Mouse (Mus musculus) limb, embryonic 10.5 days (tissue): ENCODE results near the gene Arl6. TPM values are rescaled to one million over a fixed set of nuclear protein-coding genes. Genes with fewer than 3 reads are reported as not detected.

Source experiments
- DNase-seq: peaks from one replicate; pipeline ENCODE4 v3.0.0-alpha.2; 2017; ENCODE audit warnings: low spot score
- H3K27ac ChIP-seq: fragments of 300-500 bp; sonication (generic); 2 replicates; pipeline ENCODE4 v1.5.1; 2016; ENCODE audit warnings: mild to moderate bottlenecking
- H3K27me3 ChIP-seq: fragments of 300-500 bp; sonication (generic); 2 replicates; pipeline ENCODE4 v1.6.1; 2016; ENCODE audit warnings: low read depth, mild to moderate bottlenecking; ENCODE audit not compliant: poor library complexity, severe bottlenecking
- H3K36me3 ChIP-seq: fragments of 300-500 bp; sonication (generic); 2 replicates; pipeline ENCODE4 v1.6.1; 2016; ENCODE audit warnings: mild to moderate bottlenecking, moderate library complexity
- H3K4me1 ChIP-seq: fragments of 300-500 bp; sonication (generic); 2 replicates; pipeline ENCODE4 v1.6.1; 2016
- H3K4me3 ChIP-seq: fragments of 300-500 bp; sonication (generic); 2 replicates; pipeline ENCODE4 v1.5.1; 2016; ENCODE audit warnings: mild to moderate bottlenecking, moderate library complexity
- H3K9me3 ChIP-seq: fragments of 300-500 bp; sonication (generic); replicated peaks from 2 replicates; pipeline ENCODE4 v1.6.1; 2016; ENCODE audit warnings: mild to moderate bottlenecking
- WGBS: fragments of 180-500 bp; shearing (Covaris S2); methylation state at CpG from one replicate; pipeline ENCODE4 v1.1.7; 2016; 5-methylcytosine and 5-hydroxymethylcytosine counted together
- polyA plus RNA-seq: library from polyadenylated mRNA; unstranded; fragments of >200 nt; fragmentation: Nextera tagmentation; extraction: Ambion mirVana; gene quantifications from 2 replicates; pipeline ENCODE4 v1.2.1, GENCODE M21; 2016

Arl6 gene
- polyA plus RNA-seq, 1 experiment from 2014 or later, result 41.3 TPM

GRCm38 (mm10) chr16:59600311-59601251, 38.6 kb downstream of the Arl6 start, which contains the start of gene Crybg3:
Gene Crybg3 (minus strand): TSS chr16:59600979.
- under 1% methylated on average over 68 of the region's 90 CpGs for WGBS
- Histone ChIP-seq H3K27me3 (no peaks in the 10 kb centered on the region), H3K4me1 (peaks cover 44% of the 10 kb centered on the region), H3K27ac (peak within 1 kb of the TSS; percentile 97), H3K36me3 (no peaks in the 10 kb centered on the region), H3K9me3 (no peaks in the 10 kb centered on the region), H3K4me3 (peak within 1 kb of the TSS; percentile 88)
- peak; percentile 84 for DNase-seq

- 17% methylated on average over 17 of the region's 17 CpGs for WGBS
- Histone ChIP-seq H3K4me3 (peak overlapping the region; percentile 88), H3K36me3 (no peaks in the 10 kb centered on the region), H3K9me3 (no peaks in the 10 kb centered on the region), H3K27ac (peak overlapping the region; percentile 65), H3K27me3 (no peaks in the 10 kb centered on the region), H3K4me1 (peaks cover 43% of the 10 kb centered on the region)
- no peak for DNase-seq
Observed at GRCm38 (mm10) chr16:59599411-59600265, 39.6 kb downstream of the Arl6 start.

- Histone ChIP-seq H3K4me1 (peaks cover 37% of the 10 kb centered on the region), H3K27ac (peak overlapping the region; percentile 65), H3K27me3 (no peaks in the 10 kb centered on the region), H3K4me3 (peak overlapping the region; percentile 88), H3K36me3 (no peaks in the 10 kb centered on the region), H3K9me3 (no peaks in the 10 kb centered on the region)
- no peak for DNase-seq
- WGBS, result 17% methylated on average over 4 of the region's 4 CpGs
Observed at GRCm38 (mm10) chr16:59598997-59599396, 40.2 kb downstream of the Arl6 start.

GRCm38 (mm10) chr16:59597256-59597655, 41.9 kb downstream of the Arl6 start:
- DNase-seq, result no peak
- no peak overlapping the region for H3K27ac ChIP-seq
- H3K27me3 ChIP-seq, result no peaks in the 10 kb centered on the region
- H3K9me3 ChIP-seq, result no peaks in the 10 kb centered on the region
- H3K4me1 ChIP-seq, result peaks cover 36% of the 10 kb centered on the region
- H3K36me3 ChIP-seq, result no peaks in the 10 kb centered on the region
- H3K4me3 ChIP-seq, result no peak overlapping the region
- 94% methylated on average over 6 of the region's 6 CpGs for WGBS

- H3K9me3 ChIP-seq, result no peaks in the 10 kb centered on the region
- no peak for DNase-seq
- no peak overlapping the region for H3K27ac ChIP-seq
- no peak overlapping the region for H3K4me3 ChIP-seq
- H3K4me1 ChIP-seq, result peaks cover 29% of the 10 kb centered on the region
- no peaks in the 10 kb centered on the region for H3K36me3 ChIP-seq
- WGBS, result 83% methylated on average over 3 of the region's 3 CpGs
- no peaks in the 10 kb centered on the region for H3K27me3 ChIP-seq
Observed at GRCm38 (mm10) chr16:59594714-59595113, 44.5 kb downstream of the Arl6 start.

GRCm38 (mm10) chr16:59590790-59591189, 48.4 kb downstream of the Arl6 start:
- Histone ChIP-seq H3K4me1 (peaks cover 19% of the 10 kb centered on the region), H3K27ac (no peak overlapping the region), H3K9me3 (no peaks in the 10 kb centered on the region), H3K36me3 (no peaks in the 10 kb centered on the region), H3K4me3 (no peak overlapping the region), H3K27me3 (no peaks in the 10 kb centered on the region)
- no peak for DNase-seq
- WGBS, result 79% methylated on average over 6 of the region's 6 CpGs

- Histone ChIP-seq H3K27ac (no peak overlapping the region), H3K4me1 (peaks cover 19% of the 10 kb centered on the region), H3K9me3 (no peaks in the 10 kb centered on the region), H3K27me3 (no peaks in the 10 kb centered on the region), H3K36me3 (no peaks in the 10 kb centered on the region), H3K4me3 (no peak overlapping the region)
- DNase-seq, result no peak
- 87% methylated on average over 13 of the region's 13 CpGs for WGBS
Observed at GRCm38 (mm10) chr16:59588351-59589025, 50.7 kb downstream of the Arl6 start.

- peaks cover 19% of the 10 kb centered on the region for H3K4me1 ChIP-seq
- 81% methylated on average over 10 of the region's 10 CpGs for WGBS
- H3K9me3 ChIP-seq, result no peaks in the 10 kb centered on the region
- no peak overlapping the region for H3K4me3 ChIP-seq
- no peak overlapping the region for H3K27ac ChIP-seq
- DNase-seq, result no peak
- H3K36me3 ChIP-seq, result no peaks in the 10 kb centered on the region
- H3K27me3 ChIP-seq, result no peaks in the 10 kb centered on the region
Observed at GRCm38 (mm10) chr16:59587816-59588215, 51.4 kb downstream of the Arl6 start.

GRCm38 (mm10) chr16:59586911-59587310, 52.3 kb downstream of the Arl6 start:
- DNase-seq, result no peak
- WGBS, result 91% methylated on average over 8 of the region's 8 CpGs
- no peaks in the 10 kb centered on the region for H3K27me3 ChIP-seq
- H3K36me3 ChIP-seq, result no peaks in the 10 kb centered on the region
- peaks cover 19% of the 10 kb centered on the region for H3K4me1 ChIP-seq
- no peaks in the 10 kb centered on the region for H3K9me3 ChIP-seq
- no peak overlapping the region for H3K4me3 ChIP-seq
- H3K27ac ChIP-seq, result no peak overlapping the region

- H3K4me1 ChIP-seq, result peaks cover 19% of the 10 kb centered on the region
- H3K36me3 ChIP-seq, result no peaks in the 10 kb centered on the region
- DNase-seq, result no peak
- no peak overlapping the region for H3K4me3 ChIP-seq
- H3K27ac ChIP-seq, result no peak overlapping the region
- 74% methylated on average over 6 of the region's 6 CpGs for WGBS
- no peaks in the 10 kb centered on the region for H3K9me3 ChIP-seq
- no peaks in the 10 kb centered on the region for H3K27me3 ChIP-seq
Observed at GRCm38 (mm10) chr16:59586276-59586675, 52.9 kb downstream of the Arl6 start.

- 88% methylated on average over 4 of the region's 4 CpGs for WGBS
- H3K27me3 ChIP-seq, result no peaks in the 10 kb centered on the region
- no peaks in the 10 kb centered on the region for H3K36me3 ChIP-seq
- no peak overlapping the region for H3K27ac ChIP-seq
- H3K4me3 ChIP-seq, result no peak overlapping the region
- DNase-seq, result no peak
- peaks cover 19% of the 10 kb centered on the region for H3K4me1 ChIP-seq
- H3K9me3 ChIP-seq, result no peaks in the 10 kb centered on the region
Observed at GRCm38 (mm10) chr16:59585706-59586244, 53.4 kb downstream of the Arl6 start.

GRCm38 (mm10) chr16:59583515-59583914, 55.7 kb downstream of the Arl6 start:
- no peaks in the 10 kb centered on the region for H3K9me3 ChIP-seq
- no peak overlapping the region for H3K27ac ChIP-seq
- 87% methylated on average over 5 of the region's 5 CpGs for WGBS
- H3K27me3 ChIP-seq, result no peaks in the 10 kb centered on the region
- no peak for DNase-seq
- no peaks in the 10 kb centered on the region for H3K36me3 ChIP-seq
- H3K4me3 ChIP-seq, result no peak overlapping the region
- peaks cover 16% of the 10 kb centered on the region for H3K4me1 ChIP-seq
